Comparison of ENCODE assay signal across 19 mouse cellular contexts in genomic region chr11:118879466-118880150, GRCm38 (mm10). TPM values are rescaled to one million over a fixed set of nuclear protein-coding genes. Genes with fewer than 3 reads are reported as not detected.
A peak's percentile ranks its signal among the peaks of the same experiment; 100 is the strongest.
DNase-seq lines count a peak whose midpoint lies in the region; ATAC-seq and TF ChIP-seq lines count a peak whose summit lies in the region.
"Had no signal": no experiment of that assay in that cellular context is flagged by ENCODE, and none has a peak within 500 bp of the region (broad histone marks: within the 10 kb centered on the region; RNA-seq: fewer than 3 reads in every experiment).

No protein-coding gene starts in this region.

- no peak overlapping the region for H3K9ac ChIP-seq in intestine, postnatal 0 days (ENCODE audit: low read depth, low read length)
- H3K9ac ChIP-seq in intestine, embryonic 16.5 days (ENCODE audit: low read depth, low read length): no peak overlapping the region
- H3K9ac ChIP-seq: forebrain, embryonic 13.5 days; liver, embryonic 13.5 days; neural tube, embryonic 13.5 days had no signal

- 89% methylated on average over 8 of the region's 8 CpGs for WGBS in intestine, postnatal 0 days
- 87% methylated on average over 8 of the region's 8 CpGs for WGBS in intestine, embryonic 16.5 days
- 41% methylated on average over 8 of the region's 8 CpGs for WGBS in cerebellum, adult 2 months

- no peaks in the 10 kb centered on the region for H3K36me3 ChIP-seq in intestine, postnatal 0 days (ENCODE audit: control insufficient read depth, insufficient read depth)
- H3K36me3 ChIP-seq in intestine, embryonic 16.5 days (ENCODE audit: control insufficient read depth, insufficient read depth, low read length): no peaks in the 10 kb centered on the region
- no peaks in the 10 kb centered on the region for H3K36me3 ChIP-seq in testis, adult 2 months (ENCODE audit: control insufficient read depth, insufficient read depth, low read length)
- H3K36me3 ChIP-seq: liver, embryonic 13.5 days had no signal

- H3K4me3 ChIP-seq in intestine, postnatal 0 days (ENCODE audit: low read depth, low read length): no peak overlapping the region
- no peak overlapping the region for H3K4me3 ChIP-seq in intestine, embryonic 16.5 days (ENCODE audit: low read length)
- H3K4me3 ChIP-seq in testis, adult 2 months (ENCODE audit: control insufficient read depth, low read depth, low read length): no peak overlapping the region
- H3K4me3 ChIP-seq in cerebellum, adult 2 months (replicated peaks; ENCODE audit: insufficient read depth, low read depth, low read length): no peak overlapping the region
- no peak overlapping the region for H3K4me3 ChIP-seq in cortical plate, adult 2 months (ENCODE audit: insufficient read depth, low read length)
- H3K4me3 ChIP-seq: forebrain, embryonic 13.5 days; liver, embryonic 13.5 days; neural tube, embryonic 13.5 days had no signal

- no peak for DNase-seq in testis, postnatal 14 days (ENCODE audit: low spot score)
- DNase-seq in cerebellum, adult 2 months: peak; percentile 86 to 96
- no peak for DNase-seq in heart, adult 18-20 months
- no peak for DNase-seq in frontal cortex, postnatal 25 days (ENCODE audit: low spot score in 2 of 2)
- DNase-seq: adrenal gland, postnatal 14 days; heart, postnatal 4 days; liver, embryonic 13.5 days; lung, postnatal 10 days; right cerebral cortex, postnatal 25 days; thymus, postnatal 25 days had no signal

- H3K4me1 ChIP-seq in intestine, postnatal 0 days (replicated peaks; ENCODE audit: control insufficient read depth, insufficient read depth, low read length): no peaks in the 10 kb centered on the region
- H3K4me1 ChIP-seq in intestine, embryonic 16.5 days (ENCODE audit: control insufficient read depth, insufficient read depth, low read length): peaks cover 6% of the 10 kb centered on the region
- no peaks in the 10 kb centered on the region for H3K4me1 ChIP-seq in testis, adult 2 months (ENCODE audit: control insufficient read depth, insufficient read depth, low read length)
- peaks cover 88% of the 10 kb centered on the region for H3K4me1 ChIP-seq in cerebellum, adult 2 months (ENCODE audit: control insufficient read depth, insufficient read depth, low read length)
- H3K4me1 ChIP-seq in cortical plate, adult 2 months (ENCODE audit: control insufficient read depth, insufficient read depth, low read length): peaks cover 38% of the 10 kb centered on the region
- H3K4me1 ChIP-seq: liver, embryonic 13.5 days had no signal

- no peak for TF ChIP-seq POLR2A in testis, adult 2 months (IDR thresholded peaks at IDR 0.05; ENCODE audit: control insufficient read depth, low read depth, low read length)
- no peak for TF ChIP-seq POLR2A in cerebellum, adult 2 months (IDR thresholded peaks at IDR 0.05; ENCODE audit: borderline replicate concordance, insufficient read depth, low read length)
- no peak for TF ChIP-seq POLR2A in cortical plate, adult 2 months (IDR thresholded peaks at IDR 0.05; ENCODE audit: extremely low read depth, insufficient read depth, low read length)

- no peak overlapping the region for H3K27ac ChIP-seq in intestine, postnatal 0 days (ENCODE audit: low read depth, low read length)
- no peak overlapping the region for H3K27ac ChIP-seq in intestine, embryonic 16.5 days (ENCODE audit: low read length)
- no peak overlapping the region for H3K27ac ChIP-seq in testis, adult 2 months (ENCODE audit: control insufficient read depth, insufficient read depth, low read depth, low read length)
- H3K27ac ChIP-seq in cerebellum, adult 2 months (ENCODE audit: insufficient read depth, low read length): peak overlapping the region; percentile 86
- H3K27ac ChIP-seq in cortical plate, adult 2 months (ENCODE audit: insufficient read depth, low read length): no peak overlapping the region
- H3K27ac ChIP-seq: forebrain, embryonic 13.5 days; liver, embryonic 13.5 days had no signal

- ATAC-seq in intestine, postnatal 0 days: no peak
- ATAC-seq in intestine, embryonic 16.5 days: no peak
- ATAC-seq: forebrain, embryonic 13.5 days had no signal

- H3K27me3 ChIP-seq in intestine, postnatal 0 days (replicated peaks; ENCODE audit: control insufficient read depth, insufficient read depth, low read length): no peaks in the 10 kb centered on the region
- H3K27me3 ChIP-seq in intestine, embryonic 16.5 days (replicated peaks; ENCODE audit: control insufficient read depth, insufficient read depth, low read length): no peaks in the 10 kb centered on the region
- no peaks in the 10 kb centered on the region for H3K27me3 ChIP-seq in testis, adult 2 months (ENCODE audit: control insufficient read depth, insufficient read depth, low read length)
- no peaks in the 10 kb centered on the region for H3K27me3 ChIP-seq in cerebellum, adult 2 months (ENCODE audit: control insufficient read depth, insufficient read depth, low read length)
- H3K27me3 ChIP-seq: forebrain, embryonic 13.5 days; liver, embryonic 13.5 days; neural tube, embryonic 13.5 days had no signal

- H3K9me3 ChIP-seq in intestine, postnatal 0 days (ENCODE audit: control insufficient read depth): no peaks in the 10 kb centered on the region
- no peaks in the 10 kb centered on the region for H3K9me3 ChIP-seq in intestine, embryonic 16.5 days (ENCODE audit: control insufficient read depth, low read length)
- H3K9me3 ChIP-seq: forebrain, embryonic 13.5 days; neural tube, embryonic 13.5 days had no signal

- H3K4me2 ChIP-seq in intestine, postnatal 0 days (replicated peaks; ENCODE audit: low read depth): no peak overlapping the region
- H3K4me2 ChIP-seq in intestine, embryonic 16.5 days (ENCODE audit: low read depth, low read length): no peak overlapping the region
- H3K4me2 ChIP-seq: forebrain, embryonic 13.5 days; liver, embryonic 13.5 days; neural tube, embryonic 13.5 days had no signal

- 0 out of 2 replicates have a peak, but pooled peaks have one; percentile 6 for TF ChIP-seq CTCF in intestine, postnatal 0 days (IDR thresholded peaks at IDR 0.05; ENCODE audit: low read depth)
- peak; percentile 38; the same call in 1 of the 2 replicates for TF ChIP-seq CTCF in testis, adult 2 months (IDR thresholded peaks at IDR 0.05; ENCODE audit: control insufficient read depth, insufficient read depth, insufficient replicate concordance, low read depth, low read length)
- peak; percentile 54; the same call in 1 of the 2 replicates for TF ChIP-seq CTCF in cerebellum, adult 2 months (IDR thresholded peaks at IDR 0.05; ENCODE audit: borderline replicate concordance, insufficient read depth, low read depth, low read length)
- TF ChIP-seq CTCF in cortical plate, adult 2 months (IDR thresholded peaks at IDR 0.05; ENCODE audit: extremely low read depth, insufficient read depth, low read length): 0 out of 2 replicates have a peak, but pooled peaks have one; percentile 1

RNA-seq across cellular contexts. Expression of gene Rbfox3, which starts 31.8 kb away (rescaled TPM):
- polyA plus RNA-seq in intestine, postnatal 0 days (2015; fragmentation: Nextera tagmentation; extraction: Ambion mirVana): 1.2 and 1.3 TPM in 2 replicates
- 0.98 and 1.0 TPM in 2 replicates for polyA plus RNA-seq in intestine, embryonic 16.5 days (2015; fragmentation: Nextera tagmentation; extraction: Ambion mirVana)
- polyA plus RNA-seq in testis, adult 2 months (2012; rRNA removed): 0.28 and 1.4 TPM in 2 replicates
- polyA plus RNA-seq in cerebellum, adult 2 months (2012; rRNA removed): 163 and 201 TPM in 2 replicates
- polyA plus RNA-seq in cortical plate, adult 2 months (2012; rRNA removed): 117 TPM in 2 replicates
- total RNA-seq in heart, adult 18-20 months (2021): under 1 TPM in 1 of 2 experiments, not detected in 1; 0.10 TPM
- total RNA-seq: granulocyte monocyte progenitor cell, adult 5-6 weeks; megakaryocyte-erythroid progenitor cell, adult 5-6 weeks had no signal
- polyA plus RNA-seq: C2C12 had no signal

Comparison
In these comparisons a context has a peak if more than half of its experiments do, and no peak if none do; other contexts are left out.
1. CTCF ChIP-seq: peak in every context shown above with its lines; median percentile 54 in cerebellum, adult 2 months; 38 in testis, adult 2 months; 6 in intestine, postnatal 0 days; 1 in cortical plate, adult 2 months.
2. DNase-seq: peak in cerebellum, adult 2 months (2 of 2); none in testis, postnatal 14 days (single experiment), heart, adult 18-20 months (0 of 2) and frontal cortex, postnatal 25 days (0 of 2).
3. RNA of gene Rbfox3, which starts 31.8 kb away (polyA plus RNA-seq): 163 to 201 TPM in cerebellum, adult 2 months and 117 TPM in cortical plate, adult 2 months; 1.2 to 1.3 TPM in intestine, postnatal 0 days, 0.98 to 1.0 TPM in intestine, embryonic 16.5 days and 0.28 to 1.4 TPM in testis, adult 2 months; every median in the first group is over 10 times any median in the second.